Mouse (Mus musculus) granulocyte monocyte progenitor cell, adult 5-6 weeks (primary cell): ENCODE measurements around the gene Txnip. TPM values are rescaled to one million over a fixed set of nuclear protein-coding genes. Genes with fewer than 3 reads are reported as not detected.

Experiments used
- ATAC-seq: replicated peaks from 2 replicates; pipeline ENCODE4 v1.8.0; 2016; ENCODE audit warnings: mild to moderate bottlenecking, moderate TSS enrichment, inconsistent platforms; ENCODE audit not compliant: poor library complexity, severe bottlenecking
- total RNA-seq, 2 experiments: library from RNA; stranded (forward) in 1 of 2; stranded (reverse) in 1 of 2; fragments of 200-712, 200-1000 nt in 1 of 2; fragments of >200 nt in 1 of 2; fragmentation: Nextera tagmentation in 1 of 2; gene quantifications; 2 replicates each; pipeline ENCODE4 v1.2.3; 2014 to 2017

The Txnip gene
- total RNA-seq, 2 experiments from 2014 or later, result 80.5 to 110 TPM

- ATAC-seq, result no peak
Measured at GRCm38 (mm10) chr3:96549346-96549745, 8.4 kb upstream of the Txnip start.

GRCm38 (mm10) chr3:96551203-96551602 is 6.6 kb upstream of the Txnip start:
- peak; percentile 41; the same call in 1 of the 2 replicates for ATAC-seq

- ATAC-seq, result no peak
Measured at GRCm38 (mm10) chr3:96551890-96552289, 5.9 kb upstream of the Txnip start.

- ATAC-seq, result no peak
Measured at GRCm38 (mm10) chr3:96553601-96554000, 4.2 kb upstream of the Txnip start.

- no peak for ATAC-seq
Measured at GRCm38 (mm10) chr3:96554251-96554650, 3.5 kb upstream of the Txnip start.

- no peak for ATAC-seq
Measured at GRCm38 (mm10) chr3:96555041-96555596, 2.6 kb upstream of the Txnip start.

- no peak for ATAC-seq
Measured at GRCm38 (mm10) chr3:96555999-96556614, 1.6 kb upstream of the Txnip start.

GRCm38 (mm10) chr3:96556651-96557635 is 814 bp upstream of the Txnip start:
- ATAC-seq, result no peak

GRCm38 (mm10) chr3:96558159-96558558 is 402 bp downstream of the Txnip start:
- no peak for ATAC-seq

GRCm38 (mm10) chr3:96558668-96559196 is 975 bp downstream of the Txnip start:
- ATAC-seq, result 0 out of 2 replicates have a peak, but pooled peaks have one; percentile 22

- ATAC-seq, result peak; percentile 38
Measured at GRCm38 (mm10) chr3:96559398-96559910, 1.7 kb downstream of the Txnip start.

GRCm38 (mm10) chr3:96559911-96560850 is 2.4 kb downstream of the Txnip start:
- ATAC-seq, result no peak

- ATAC-seq, result no peak
Measured at GRCm38 (mm10) chr3:96560881-96561668, 3.3 kb downstream of the Txnip start.

- ATAC-seq, result no peak
Measured at GRCm38 (mm10) chr3:96561946-96562681, 4.4 kb downstream of the Txnip start.

GRCm38 (mm10) chr3:96563267-96563666 is 5.5 kb downstream of the Txnip start:
- no peak for ATAC-seq

- no peak for ATAC-seq
Measured at GRCm38 (mm10) chr3:96563911-96564632, 6.3 kb downstream of the Txnip start.

- peak; percentile 93 for ATAC-seq
Measured at GRCm38 (mm10) chr3:96564633-96565032, 6.9 kb downstream of the Txnip start.
